Mouse (Mus musculus): Measurements from ENCODE around the gene Lrfn2.

- no peak for TF ChIP-seq CTCF (IDR thresholded peaks at IDR 0.05; ENCODE audit: insufficient read depth, low read depth, low read length)
- no peak for TF ChIP-seq POLR2A (IDR thresholded peaks at IDR 0.05; ENCODE audit: insufficient read depth, low read depth, low read length)
These were observed 146.0 kb downstream of the Lrfn2 start for GRCm38 (mm10) chr17:49078168-49078567.
